Mouse (Mus musculus) c-Kit-positive CD71-positive TER-119-positive erythroid progenitor cells, embryonic 14.5 days (primary cell): ENCODE results near the gene Lmntd1.
A peak's percentile ranks its signal among the peaks of the same experiment; 100 is the strongest.

Experiments used
- DNase-seq: peaks from one replicate; pipeline ENCODE4 v3.0.0-alpha.2; 2013; ENCODE audit warnings: low spot score

Gene Lmntd1

DNA sequence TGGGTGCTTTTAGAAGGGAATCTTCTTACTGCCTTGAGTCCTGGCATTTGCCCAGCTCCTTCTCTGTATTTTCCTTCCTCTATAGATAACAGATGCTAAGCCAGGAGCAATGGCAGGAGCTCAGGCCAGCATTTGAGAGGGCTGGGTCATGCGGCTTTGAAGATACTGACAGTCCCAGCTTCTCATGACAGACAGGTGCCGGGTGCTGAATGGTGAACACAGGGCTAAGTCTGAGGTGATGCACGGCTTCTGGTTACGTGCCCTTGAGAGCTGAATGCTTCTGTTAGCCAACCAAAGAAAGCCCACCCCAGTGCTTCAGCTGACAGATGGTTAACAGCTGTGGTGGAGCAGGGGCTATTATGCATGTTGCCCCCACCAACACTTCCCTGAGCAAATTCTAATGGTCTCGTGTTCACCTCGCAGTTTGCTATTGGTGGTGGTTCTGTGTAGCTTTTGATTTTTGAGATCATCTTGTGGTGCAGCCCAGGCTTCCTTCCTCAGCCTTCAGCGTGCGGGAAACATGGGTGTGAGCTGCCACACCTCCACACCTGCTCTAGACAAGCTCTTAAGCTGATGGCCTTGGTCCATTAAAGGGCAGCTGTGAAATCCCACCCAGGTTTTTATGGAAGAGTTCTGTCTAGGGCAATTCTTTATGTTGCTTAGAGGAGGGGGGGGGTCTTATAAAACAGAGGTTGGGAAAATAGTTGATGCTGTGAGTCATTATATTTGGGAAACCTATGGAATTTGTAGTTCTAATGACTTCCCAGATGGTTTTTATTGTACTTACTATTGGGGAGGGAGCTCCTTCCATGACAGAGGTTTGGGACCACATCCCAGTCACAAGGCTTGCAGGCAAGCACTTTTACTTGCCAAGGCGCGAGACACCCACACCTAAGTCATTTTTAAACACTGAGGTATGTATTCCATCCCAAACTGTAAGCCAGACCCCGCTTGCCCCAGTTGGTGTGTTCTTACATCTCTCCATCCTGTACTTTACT lies 181.1 kb downstream of the Lmntd1 start:
- no peak for DNase-seq

DNA sequence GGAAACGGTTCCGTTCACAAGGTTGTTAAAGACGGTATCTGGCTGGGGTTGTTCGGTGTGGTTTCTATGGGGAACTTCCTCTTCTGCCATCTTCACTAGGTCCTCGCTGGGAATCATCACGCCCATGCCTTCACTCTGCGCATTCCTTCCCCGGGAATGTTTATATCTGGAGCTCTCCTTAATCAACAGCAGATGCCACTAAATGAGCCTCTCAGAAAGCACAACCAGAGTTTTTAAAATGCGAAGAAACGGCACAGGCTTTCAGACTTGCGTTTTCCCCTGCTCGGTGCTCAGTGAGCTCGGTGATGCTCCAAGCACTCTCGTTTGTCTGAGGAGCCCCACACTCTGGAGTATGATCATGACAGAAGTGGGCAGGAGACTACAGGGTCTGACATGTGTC lies 182.4 kb downstream of the Lmntd1 start:
- DNase-seq, result no peak

GRCm38 (mm10) chr6:145427411-145427810 lies 186.7 kb downstream of the Lmntd1 start:
- no peak for DNase-seq

- DNase-seq, result no peak
Observed at GRCm38 (mm10) chr6:145426501-145426900, 187.6 kb downstream of the Lmntd1 start.

GRCm38 (mm10) chr6:145424156-145424555 lies 190.0 kb downstream of the Lmntd1 start:
- DNase-seq, result no peak

DNA sequence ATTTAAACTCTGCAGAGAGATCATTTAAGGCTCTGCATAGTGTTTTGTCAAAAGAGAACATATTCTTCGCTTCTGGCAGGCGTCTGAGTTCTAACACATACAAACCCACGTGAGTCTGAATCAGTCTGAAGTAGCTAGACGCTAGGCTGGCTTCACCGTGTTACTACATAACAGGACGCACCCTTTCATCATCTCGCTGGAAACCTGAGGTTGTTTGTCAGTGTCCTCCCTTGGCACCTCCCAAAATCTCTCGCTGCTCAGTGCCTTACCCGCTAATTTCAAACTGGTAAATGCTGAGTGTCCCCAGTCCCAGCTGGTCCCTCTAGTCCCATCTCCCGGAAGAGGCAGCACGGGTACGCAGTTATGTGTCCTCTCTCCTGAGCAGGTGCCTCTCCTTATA lies 190.6 kb downstream of the Lmntd1 start:
- no peak for DNase-seq

- no peak for DNase-seq
Observed at GRCm38 (mm10) chr6:145421666-145422065, 192.5 kb downstream of the Lmntd1 start.

DNA sequence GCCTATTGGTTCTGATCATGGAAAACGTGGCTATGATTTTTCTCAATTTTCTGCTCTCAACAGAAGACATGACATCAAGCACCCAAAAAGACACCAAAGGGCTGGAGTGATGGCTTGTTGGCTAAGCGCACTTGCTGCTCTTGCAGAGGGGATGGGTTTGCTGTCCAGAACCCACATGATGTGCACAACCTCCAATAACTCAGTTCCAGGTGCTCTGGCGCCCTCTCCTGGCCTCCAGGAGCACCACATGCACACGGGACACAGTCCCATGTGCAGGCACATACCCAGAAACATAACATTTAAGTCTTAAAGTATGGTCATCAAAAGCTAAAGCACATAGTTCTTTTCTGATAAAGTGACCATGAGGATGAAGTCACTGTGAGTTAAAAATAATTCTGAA lies 193.7 kb downstream of the Lmntd1 start:
- DNase-seq, result no peak

DNA sequence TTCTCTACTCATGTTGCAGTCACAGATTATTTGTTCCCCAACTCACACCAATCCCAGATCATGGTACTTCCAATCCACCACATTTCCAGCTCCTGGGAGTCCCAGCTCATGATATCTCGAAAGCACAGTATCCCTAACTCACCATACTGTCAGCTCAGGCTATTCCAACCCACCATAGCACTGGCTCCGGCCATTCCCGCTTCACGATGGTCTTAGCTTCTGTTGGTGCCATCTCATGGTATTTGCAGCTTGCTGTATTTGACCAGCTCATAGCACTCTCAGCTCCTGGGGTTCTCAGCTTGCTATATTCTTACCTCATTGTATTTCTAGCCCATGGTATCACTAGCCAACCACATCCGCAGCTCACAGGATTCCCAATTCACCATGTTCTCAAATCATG lies 195.3 kb downstream of the Lmntd1 start:
- no peak for DNase-seq

GRCm38 (mm10) chr6:145417720-145418440 lies 196.2 kb downstream of the Lmntd1 start:
- no peak for DNase-seq

DNA sequence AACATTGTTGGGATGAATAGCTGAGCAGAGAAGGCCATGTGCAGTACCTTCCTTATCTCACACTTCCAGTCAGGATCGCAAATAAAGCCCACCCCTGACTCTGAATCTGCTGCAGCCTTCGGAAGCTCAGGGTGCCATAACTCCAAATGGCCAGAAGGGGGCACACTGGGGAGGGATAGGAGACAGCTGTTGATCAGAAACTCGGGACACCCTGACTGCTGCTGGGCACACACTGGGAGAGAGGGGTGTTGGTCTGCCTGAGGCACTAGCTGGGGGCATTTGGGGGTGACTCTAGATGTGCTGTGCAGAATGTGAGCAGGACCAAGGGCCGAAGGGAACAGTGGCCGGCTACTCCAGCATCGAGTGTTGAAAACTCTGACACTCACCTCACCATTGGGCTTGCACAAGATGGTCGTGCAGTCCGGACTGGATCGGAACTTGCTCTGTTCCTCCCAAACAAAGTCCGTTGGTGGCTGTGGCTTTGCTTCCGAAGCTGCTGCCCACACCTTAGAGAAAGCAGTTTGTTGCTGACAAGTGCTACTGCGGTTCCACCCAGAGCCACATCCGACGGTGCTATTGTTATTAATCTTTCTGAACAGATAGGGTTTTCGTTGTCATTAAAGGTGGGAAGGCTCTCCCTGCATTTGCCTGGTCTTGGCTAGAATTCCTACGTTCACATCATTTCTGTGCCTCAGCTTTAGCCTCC lies 197.0 kb downstream of the Lmntd1 start:
- peak; percentile 15 for DNase-seq

DNA sequence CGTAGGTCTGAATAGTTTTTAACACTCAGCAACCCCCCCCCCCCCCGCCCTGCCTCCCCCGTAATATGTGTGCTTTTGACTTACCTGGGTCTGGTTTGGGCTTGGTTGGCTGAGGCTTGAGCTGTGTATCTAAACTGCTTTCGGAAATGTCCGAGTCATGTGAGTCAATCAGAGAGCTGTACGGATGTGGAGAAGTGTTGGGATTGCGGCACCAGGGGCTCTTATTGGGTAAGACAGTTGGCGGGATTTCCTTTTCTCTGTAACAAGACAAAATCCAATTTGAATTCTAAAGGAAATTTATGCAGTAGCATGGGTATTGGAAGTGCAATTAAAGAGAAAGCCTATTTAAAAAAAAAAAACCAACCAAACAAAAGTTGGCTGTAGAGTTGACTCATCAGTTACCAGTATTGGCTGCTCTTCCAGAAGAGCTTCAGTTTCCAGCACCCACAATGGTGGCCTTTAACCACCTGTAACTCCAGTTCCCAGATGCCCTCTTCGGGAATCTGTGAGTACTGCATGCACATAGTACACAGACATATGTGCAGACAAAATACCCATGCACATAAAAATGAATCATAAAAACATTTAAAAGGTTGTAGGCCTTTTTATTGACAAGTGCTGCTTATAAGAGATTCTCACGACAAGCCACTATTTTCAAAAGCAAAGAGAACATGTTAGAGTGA lies 209.6 kb downstream of the Lmntd1 start:
- DNase-seq, result no peak

- DNase-seq, result no peak
Observed at GRCm38 (mm10) chr6:145401140-145401539, 213.0 kb downstream of the Lmntd1 start.

- DNase-seq, result no peak
Observed at GRCm38 (mm10) chr6:145397881-145398280, 216.2 kb downstream of the Lmntd1 start.

GRCm38 (mm10) chr6:145396534-145396933 lies 217.6 kb downstream of the Lmntd1 start:
- DNase-seq, result no peak

GRCm38 (mm10) chr6:145390421-145390820 lies 223.7 kb downstream of the Lmntd1 start:
- DNase-seq, result no peak

- DNase-seq, result no peak
Observed at GRCm38 (mm10) chr6:145389904-145390303, 224.2 kb downstream of the Lmntd1 start.

DNA sequence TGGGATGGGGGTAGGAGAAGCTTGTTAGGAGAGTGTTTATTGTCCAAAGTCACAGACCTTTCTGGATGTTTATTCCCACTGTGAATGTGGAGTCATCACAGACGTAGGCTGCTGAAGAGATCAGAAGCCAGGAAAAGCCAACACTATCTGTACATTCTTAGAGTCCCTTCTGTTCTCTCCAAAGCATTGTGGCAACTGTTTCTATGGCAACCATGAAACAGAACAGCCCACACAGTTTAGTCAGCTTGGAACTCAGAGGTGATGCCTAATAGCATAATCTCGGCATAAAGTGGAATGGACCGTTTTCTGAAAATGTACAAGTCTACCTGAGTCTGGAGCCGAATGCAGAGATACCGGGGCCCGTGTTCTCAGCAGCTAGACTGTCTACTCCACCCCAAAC lies 226.7 kb downstream of the Lmntd1 start:
- no peak for DNase-seq

DNA sequence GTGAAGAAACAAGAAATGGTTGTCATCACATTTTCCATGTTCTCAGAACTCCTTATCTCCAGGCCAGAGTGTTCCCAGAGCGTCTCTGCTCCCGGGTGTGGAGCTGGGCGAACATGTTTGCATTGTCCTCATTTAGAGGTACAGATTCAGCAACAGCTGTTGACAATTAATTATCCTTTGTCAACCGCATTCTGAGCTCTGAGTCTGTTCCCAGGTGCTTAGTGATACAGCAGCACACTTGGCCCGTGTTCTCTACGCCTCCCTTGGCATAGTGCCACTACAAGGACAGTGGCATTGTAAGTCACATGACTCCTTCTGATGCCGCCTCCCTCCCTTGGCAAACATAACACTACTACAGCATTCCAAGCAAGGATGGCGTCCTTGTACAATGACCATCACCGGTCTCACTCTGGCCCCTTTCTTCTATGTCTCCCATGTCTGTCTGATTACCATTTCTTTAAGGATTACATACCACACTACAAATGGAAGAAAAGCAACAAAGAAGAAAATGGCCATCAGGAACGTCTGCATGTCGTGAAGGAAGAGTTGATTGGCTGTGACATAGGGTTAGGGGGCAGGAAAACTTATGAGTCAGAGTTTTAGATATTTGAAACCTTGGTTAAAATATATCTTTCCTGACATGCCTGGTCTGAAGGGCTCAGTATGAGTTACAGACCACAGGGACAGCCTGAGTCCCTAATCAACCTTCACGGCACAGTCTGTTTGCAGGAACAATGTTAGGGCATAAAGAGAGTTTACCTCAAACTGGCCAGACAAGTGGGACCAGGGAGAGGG lies 231.3 kb downstream of the Lmntd1 start:
- no peak for DNase-seq

DNA sequence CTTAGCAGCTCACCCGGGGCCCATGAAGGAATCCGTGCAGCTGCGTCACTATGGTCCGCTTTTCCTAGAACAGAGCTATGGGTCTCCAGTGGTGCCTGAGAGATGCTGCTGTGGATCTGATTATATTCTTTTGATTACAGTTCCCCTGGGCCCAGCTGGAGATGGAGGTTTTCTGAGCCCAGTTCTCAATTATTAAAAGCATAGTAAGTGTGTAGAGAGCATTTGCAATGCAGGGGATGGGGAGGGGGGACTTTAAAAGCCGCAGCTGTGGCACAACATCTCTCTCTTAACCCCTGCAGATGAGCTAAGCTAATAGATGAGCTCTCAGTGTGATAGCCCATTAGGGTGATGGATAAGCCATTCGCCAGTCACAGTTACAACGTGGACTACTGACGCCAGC lies 233.2 kb downstream of the Lmntd1 start:
- DNase-seq, result no peak

DNA sequence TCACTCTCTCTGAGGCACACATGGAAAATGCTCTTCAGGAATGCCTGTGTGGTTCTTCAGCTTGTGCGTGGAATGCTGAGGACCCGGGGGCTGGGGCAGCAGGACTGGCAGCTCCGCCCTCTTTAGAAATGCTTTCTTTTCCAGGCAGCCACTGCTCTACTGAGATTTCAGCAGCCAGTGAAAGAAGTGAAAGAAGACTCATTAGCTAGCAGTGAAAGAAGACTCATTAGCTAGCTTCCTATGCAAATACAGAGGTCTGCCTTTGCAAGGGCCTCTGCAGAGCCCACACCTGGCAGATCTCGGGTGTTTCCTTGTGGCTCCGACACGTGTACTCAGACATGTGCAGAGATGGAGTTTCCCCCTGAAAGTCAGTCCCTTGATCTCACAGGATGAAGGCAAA lies 234.9 kb downstream of the Lmntd1 start:
- no peak for DNase-seq
